Mouse (Mus musculus) left cerebral cortex, postnatal 10 days (tissue): Measurements from ENCODE around the gene Cox19. TPM values are rescaled to one million over a fixed set of nuclear protein-coding genes. Genes with fewer than 3 reads are reported as not detected.
"Not testable (repeated sequence)": the region's sequence is repeated elsewhere in the genome, so short reads cannot be mapped to it uniquely, and the experiment has no call there.

ENCODE experiments used
- DNase-seq, 2 experiments: peaks; one replicate each; pipeline ENCODE4 v3.0.0; 2021 to 2022; ENCODE audit warnings: low spot score in 2 of 2, mixed read lengths in 1 of 2; ENCODE audit errors: extremely low spot score in 1 of 2
- intact Hi-C: fragments of 180-260 bp; cut with DNase I; formaldehyde crosslinking; loops from one replicate; pipeline ENCODE4 v1.15.1; 2025
- total RNA-seq, 2 experiments: library from RNA; stranded (reverse); gene quantifications; 2 replicates each; pipeline ENCODE4 v1.2.3; 2021

The Cox19 gene
- 10 to 100 TPM; 75.2 to 90.2 TPM for total RNA-seq

DNA sequence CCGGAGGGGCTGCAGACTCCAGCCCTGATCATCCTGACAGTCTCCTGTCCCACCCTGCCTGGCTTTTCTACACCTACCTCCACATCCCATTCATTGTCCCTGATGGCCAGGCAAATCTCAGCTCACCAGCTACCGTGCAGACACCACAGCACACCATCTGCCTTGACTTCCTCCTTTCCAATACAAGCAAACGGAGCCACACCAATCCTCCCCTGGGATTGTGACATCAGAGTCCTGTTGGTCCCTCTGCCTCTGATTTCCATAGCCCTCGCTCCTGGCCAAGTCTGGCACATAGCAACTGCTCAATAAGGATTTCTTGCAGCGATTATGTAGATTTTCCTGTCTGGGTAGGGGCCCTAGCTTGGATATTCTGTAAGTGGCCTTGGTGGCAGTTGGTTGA is at the start of gene Cox19:
Gene Cox19 (minus strand): TSS at position 285 of the 400 bp plus-strand sequence.
- intact Hi-C loops = no loop called here
- no peak for DNase-seq

- intact Hi-C loops = loop anchor here (5.0 kb wide), 1 partner anchor 38 kb away; no protein-coding TSS in a partner anchor
- DNase-seq = no peak
Observed at GRCm38 (mm10) chr5:139399991-139400390, 48.8 kb upstream of the Cox19 start.

GRCm38 (mm10) chr5:139398786-139399185 is 47.6 kb upstream of the Cox19 start:
- no peak for DNase-seq
- intact Hi-C loops = loop anchor here (5.0 kb wide), 1 partner anchor 36 kb away; no protein-coding TSS in a partner anchor

- intact Hi-C loops = loop anchor here (5.0 kb wide), 1 partner anchor 36 kb away; no protein-coding TSS in a partner anchor
- peak; percentile 89 to 95 for DNase-seq
Observed at GRCm38 (mm10) chr5:139397959-139398753, 46.9 kb upstream of the Cox19 start.

DNA sequence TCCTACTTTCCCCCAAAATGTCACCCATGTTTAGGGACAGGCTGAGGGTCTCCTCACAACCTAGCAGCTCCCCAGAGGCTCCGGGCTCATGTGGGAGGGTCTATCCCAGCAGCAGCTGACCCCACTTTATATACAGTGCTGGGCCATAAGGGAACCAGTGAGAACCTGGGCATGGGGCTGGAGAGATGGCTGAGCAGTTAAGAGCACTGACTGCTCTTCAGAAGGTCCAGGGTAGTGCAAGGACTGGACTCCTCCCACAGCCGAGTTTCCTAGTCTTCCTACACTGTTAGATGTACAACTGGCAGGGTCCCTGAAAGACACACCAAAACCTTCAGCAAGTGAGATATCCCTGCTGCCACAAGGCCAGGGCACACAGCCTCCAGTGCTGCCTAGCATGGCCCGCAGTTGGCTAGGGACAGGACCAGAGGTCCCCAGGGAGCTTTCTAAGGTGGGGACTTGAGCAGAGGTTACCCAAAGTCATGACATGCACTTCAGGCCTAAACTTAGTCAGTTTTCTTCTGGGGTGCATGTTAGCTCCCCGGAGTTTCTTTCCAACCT is 46.2 kb upstream of the Cox19 start:
- intact Hi-C loops = loop anchor here (5.0 kb wide), 1 partner anchor 35 kb away; no protein-coding TSS in a partner anchor
- DNase-seq = no peak

DNA sequence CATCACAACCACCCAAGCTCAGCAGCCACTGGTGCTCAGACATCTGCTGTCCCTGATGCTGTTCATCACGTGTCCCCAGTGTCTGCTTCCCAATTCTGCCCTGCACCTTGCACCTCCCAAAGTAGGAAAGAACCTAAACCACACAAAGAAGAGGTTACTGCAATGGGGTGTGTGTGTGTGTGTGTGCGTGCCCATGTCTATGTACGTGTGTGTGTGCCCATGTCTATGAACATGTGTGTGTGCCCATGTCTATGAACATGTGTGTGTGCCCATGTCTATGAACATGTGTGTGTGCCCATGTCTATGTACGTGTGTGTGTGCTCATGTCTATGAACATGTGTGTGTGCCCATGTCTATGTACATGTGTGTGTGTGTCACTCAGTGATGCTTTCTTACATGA is 44.3 kb upstream of the Cox19 start:
- no peak for DNase-seq
- intact Hi-C loops = loop anchor here (5.0 kb wide), 1 partner anchor 33 kb away; no protein-coding TSS in a partner anchor

GRCm38 (mm10) chr5:139394399-139394798 is 43.2 kb upstream of the Cox19 start:
- no peak for DNase-seq
- intact Hi-C loops = no loop called here

DNA sequence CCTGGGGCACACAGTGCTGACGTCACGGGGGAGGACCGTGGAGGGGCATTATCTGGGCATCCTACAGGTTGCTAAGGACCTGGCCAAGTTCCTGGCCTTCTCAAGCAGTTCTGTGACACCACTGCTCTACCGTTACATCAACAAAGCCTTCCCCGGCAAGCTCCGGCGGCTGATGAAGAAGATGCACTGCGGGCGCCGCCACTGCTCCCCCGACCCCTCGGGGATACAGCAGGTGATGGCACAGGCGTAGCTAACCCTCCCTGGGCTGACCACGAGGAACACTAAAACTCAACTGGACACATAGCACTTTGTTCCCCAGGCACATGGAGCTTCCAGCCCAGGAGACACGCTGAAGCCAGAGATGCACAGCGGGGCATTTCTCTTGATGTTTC is 42.0 kb upstream of the Cox19 start:
- intact Hi-C loops = no loop called here
- DNase-seq = no peak

DNA sequence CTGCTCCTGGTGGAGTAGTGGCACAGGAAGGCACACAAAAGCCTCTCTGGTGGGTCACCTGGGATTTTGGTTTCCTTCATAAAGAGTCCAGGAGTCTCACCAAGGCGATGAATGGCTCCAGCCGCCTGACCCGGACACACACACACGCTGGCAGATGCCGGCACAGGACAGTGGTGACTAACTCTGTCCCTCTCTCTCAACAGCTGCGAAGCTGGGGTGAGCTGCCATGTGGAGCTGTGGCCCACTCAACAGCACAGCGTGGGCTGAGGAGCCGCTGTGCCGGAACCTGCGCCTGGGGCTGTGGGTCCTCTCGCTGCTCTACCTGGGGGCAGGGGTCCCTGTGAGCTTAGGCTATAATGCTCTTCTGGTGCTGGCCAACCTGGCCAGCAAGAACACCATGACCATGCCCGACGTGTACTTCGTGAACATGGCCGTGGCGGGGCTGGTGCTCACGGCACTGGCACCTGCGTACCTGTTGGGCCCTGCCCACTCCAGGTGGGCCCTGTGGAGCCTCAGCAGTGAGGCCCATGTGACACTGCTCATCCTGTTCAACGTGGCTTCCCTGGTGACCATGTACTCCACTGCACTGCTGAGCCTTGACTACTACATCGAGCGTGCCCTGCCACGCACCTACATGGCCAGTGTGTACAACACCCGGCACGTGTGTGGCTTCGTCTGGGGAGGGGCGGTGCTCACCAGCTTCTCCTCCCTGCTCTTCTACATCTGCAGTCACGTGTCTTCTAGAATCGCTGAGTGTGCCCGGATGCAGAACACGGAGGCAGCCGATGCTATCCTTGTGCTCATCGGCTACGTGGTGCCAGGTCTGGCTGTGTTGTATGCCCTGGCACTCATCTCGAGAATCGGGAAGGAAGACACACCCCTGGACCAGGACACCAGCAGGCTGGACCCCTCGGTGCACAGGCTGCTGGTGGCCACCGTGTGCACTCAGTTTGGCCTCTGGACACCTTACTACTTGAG is 41.3 kb upstream of the Cox19 start:
- no peak for DNase-seq
- intact Hi-C loops = no loop called here

- intact Hi-C loops = no loop called here
Observed at GRCm38 (mm10) chr5:139391309-139391990, 40.2 kb upstream of the Cox19 start.

DNA sequence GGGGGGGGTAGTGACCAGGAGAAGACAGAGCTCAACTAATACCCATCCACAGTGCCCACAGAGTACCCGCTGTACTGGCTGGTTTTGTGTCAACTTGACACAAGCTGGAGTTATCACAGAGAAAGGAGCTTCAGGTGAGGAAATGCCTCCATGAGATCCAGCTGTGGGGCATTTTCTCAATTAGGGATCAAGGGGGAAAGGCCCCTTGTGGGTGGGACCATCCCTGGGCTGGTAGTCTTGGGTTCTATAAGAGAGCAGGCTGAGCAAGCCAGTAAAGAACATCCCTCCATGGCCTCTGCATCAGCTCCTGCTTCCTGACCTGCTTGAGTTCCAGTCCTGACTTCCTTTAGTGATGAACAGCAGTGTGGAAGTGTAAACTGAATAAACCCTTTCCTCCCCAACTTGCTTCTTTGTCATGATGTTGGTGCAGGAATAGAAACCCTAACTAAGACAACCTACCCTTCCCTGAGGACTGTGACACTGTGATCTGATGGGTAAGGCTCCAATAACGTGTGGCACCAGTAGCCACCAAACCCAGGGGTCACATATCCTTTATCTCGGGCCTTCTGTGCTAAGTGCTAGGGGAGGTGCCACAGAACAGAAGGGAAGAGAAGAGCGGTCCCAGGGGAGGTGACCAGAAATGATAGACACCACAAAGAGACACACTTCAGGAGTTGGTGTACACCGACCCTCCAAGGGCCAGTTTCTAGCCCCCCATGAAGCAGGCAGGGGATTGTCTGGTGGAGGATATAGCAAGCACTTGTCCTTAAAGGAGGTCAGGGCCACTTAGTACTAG is 39.3 kb upstream of the Cox19 start:
- intact Hi-C loops, DNase-seq: not testable (repeated sequence)

More at GRCm38 (mm10) chr5:139391309-139391990, 40.2 kb upstream of the Cox19 start:
- peak in 1 of 2 experiments; percentile 80 for DNase-seq

GRCm38 (mm10) chr5:139389676-139390061 is 38.5 kb upstream of the Cox19 start:
- intact Hi-C loops = no loop called here
- DNase-seq = peak; percentile 36 to 79

DNA sequence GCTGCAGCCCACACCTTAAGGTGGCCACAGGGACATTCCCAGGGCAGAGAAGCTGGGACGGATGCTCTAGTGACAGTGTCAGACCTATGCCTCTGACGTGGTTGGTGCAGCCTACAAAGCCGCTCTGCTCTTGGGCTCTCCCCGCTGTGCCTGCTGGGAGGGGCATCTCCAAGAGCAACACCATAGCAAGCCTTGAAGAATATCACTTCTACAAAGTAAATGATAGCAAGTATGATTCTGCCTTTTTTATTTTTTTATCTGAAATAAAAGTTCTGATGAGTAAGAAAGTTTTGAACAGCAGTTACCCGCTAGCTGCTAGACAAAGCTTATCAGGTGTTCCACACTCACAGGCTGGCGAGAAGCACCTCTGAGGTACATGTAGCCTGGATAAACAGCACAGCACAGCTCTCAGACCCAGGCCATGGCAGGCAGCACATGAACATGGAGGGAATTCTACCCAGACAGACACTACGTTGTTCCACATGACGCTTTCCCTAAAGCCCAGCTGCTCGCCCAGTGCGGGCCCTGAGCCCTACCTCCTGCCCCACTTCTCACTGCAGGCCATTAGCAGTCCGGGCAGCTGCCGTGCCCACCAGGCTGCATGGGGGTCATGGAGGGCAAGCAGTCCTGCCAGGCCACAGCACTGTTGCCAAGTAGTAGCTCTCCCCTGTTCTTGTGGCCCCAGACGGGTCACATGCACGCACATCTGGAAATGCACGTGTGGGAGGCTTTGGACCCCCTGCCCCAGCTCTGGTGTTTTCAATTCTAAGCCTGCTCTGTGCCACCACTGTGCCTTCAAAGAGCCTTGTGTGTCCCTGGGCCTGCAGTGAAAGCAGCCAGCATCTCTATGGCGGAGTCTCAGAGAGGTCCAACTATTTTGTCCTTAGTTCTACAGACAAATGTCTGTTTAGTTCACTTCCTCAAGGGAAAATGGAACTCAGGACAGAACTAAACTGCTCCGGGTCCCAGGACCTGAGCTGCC is 37.8 kb upstream of the Cox19 start:
- intact Hi-C loops = no loop called here
- DNase-seq = peak; percentile 46 to 78

GRCm38 (mm10) chr5:139388195-139388570 is 37.0 kb upstream of the Cox19 start:
- no peak for DNase-seq

DNA sequence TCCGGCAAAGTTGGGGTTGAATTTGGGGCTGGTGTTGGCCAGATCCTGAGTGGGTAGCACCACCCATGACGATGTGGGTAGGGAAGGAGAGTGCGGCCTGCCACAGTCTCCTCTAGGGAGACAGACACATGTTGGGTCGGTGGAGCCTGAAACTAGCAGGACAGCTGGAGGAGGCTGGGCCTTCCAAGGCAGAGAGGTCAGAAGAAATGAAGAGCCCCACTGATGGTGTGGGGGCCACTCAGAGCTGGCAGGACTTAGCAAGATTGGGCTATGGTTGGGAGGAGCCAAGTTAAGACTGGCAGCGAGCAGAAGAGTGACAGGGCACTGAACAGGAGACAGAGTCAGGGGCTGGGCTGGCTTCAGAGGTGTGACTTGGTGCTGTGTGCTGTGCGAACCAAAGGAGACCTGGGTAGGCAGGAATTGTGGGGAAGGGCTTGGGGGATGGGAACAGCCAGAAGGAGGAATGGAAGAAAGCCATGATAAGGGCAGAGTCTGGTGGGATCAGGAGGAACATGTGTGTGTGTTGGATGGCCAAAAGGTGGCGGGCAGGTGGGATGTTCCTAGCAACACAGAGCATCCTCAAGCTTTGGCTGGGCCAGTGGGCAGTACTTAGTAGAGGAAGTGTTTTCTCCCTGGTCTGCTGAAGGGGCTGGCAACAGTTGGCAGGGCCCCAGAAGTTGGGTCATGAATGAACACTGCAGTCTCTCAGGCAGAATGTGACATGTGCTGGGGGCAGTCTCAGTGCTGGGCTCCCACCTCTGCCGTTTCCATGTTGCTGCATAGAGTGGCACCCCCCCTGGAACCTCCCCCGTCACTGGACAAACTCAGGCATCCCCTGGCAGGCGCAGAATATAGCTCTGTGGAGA is 36.3 kb upstream of the Cox19 start:
- DNase-seq = peak in 1 of 2 experiments; percentile 82
- intact Hi-C loops = no loop called here

More at GRCm38 (mm10) chr5:139388195-139388570, 37.0 kb upstream of the Cox19 start:
- intact Hi-C loops = no loop called here

- intact Hi-C loops = no loop called here
Observed at GRCm38 (mm10) chr5:139386047-139386446, 34.8 kb upstream of the Cox19 start.

More at GRCm38 (mm10) chr5:139386047-139386446, 34.8 kb upstream of the Cox19 start:
- DNase-seq = no peak
